Mouse (Mus musculus) heart, embryonic 11.5 days (tissue): Measurements from ENCODE around the gene Scn5a. TPM values are rescaled to one million over a fixed set of nuclear protein-coding genes. Genes with fewer than 3 reads are reported as not detected.

Experiments used
- ATAC-seq: fragments of 200-750 bp; cut with Nextera tagmentation; replicated peaks from 2 replicates; pipeline ENCODE4 v1.8.0; 2017; ENCODE audit warnings: moderate library complexity; ENCODE audit not compliant: insufficient number of reproducible peaks, low FRiP score, low TSS enrichment
- H3K27ac ChIP-seq: fragments of 300-500 bp; sonication (generic); 2 replicates; pipeline ENCODE4 v1.5.1; 2014; ENCODE audit warnings: mild to moderate bottlenecking, low read depth, low read length
- H3K27me3 ChIP-seq: fragments of 300-500 bp; sonication (generic); 2 replicates; pipeline ENCODE4 v1.6.1; 2014; ENCODE audit warnings: mild to moderate bottlenecking, low read length, mixed read lengths; ENCODE audit not compliant: control insufficient read depth, insufficient read depth
- H3K36me3 ChIP-seq: fragments of 300-500 bp; sonication (generic); 2 replicates; pipeline ENCODE4 v1.6.1; 2014; ENCODE audit warnings: mild to moderate bottlenecking, low read length, moderate library complexity, mixed read lengths; ENCODE audit not compliant: control insufficient read depth, insufficient read depth
- H3K4me1 ChIP-seq: fragments of 300-500 bp; sonication (generic); 2 replicates; pipeline ENCODE4 v1.6.1; 2014; ENCODE audit warnings: low read length; ENCODE audit not compliant: control insufficient read depth, insufficient read depth
- H3K4me2 ChIP-seq: fragments of 300-500 bp; sonication (generic); 2 replicates; pipeline ENCODE4 v1.6.1; 2014; ENCODE audit warnings: mild to moderate bottlenecking, moderate library complexity
- H3K4me3 ChIP-seq: fragments of 300-500 bp; sonication (generic); 2 replicates; pipeline ENCODE4 v1.5.1; 2014; ENCODE audit warnings: low read depth, low read length
- H3K9ac ChIP-seq: fragments of 300-500 bp; sonication (generic); 2 replicates; pipeline ENCODE4 v1.6.1; 2014; ENCODE audit warnings: mild to moderate bottlenecking, low read depth, low read length, moderate library complexity
- H3K9me3 ChIP-seq: fragments of 300-500 bp; sonication (generic); replicated peaks from 2 replicates; pipeline ENCODE4 v1.6.1; 2016; ENCODE audit warnings: low read length; ENCODE audit not compliant: control insufficient read depth
- WGBS: fragments of 180-500 bp; shearing (Covaris S2); extraction: QIAGEN DNeasy Blood & Tissue Kit; methylation state at CpG from one replicate; pipeline ENCODE4 v1.1.7; 2014; ENCODE audit not compliant: insufficient replicate concordance; 5-methylcytosine and 5-hydroxymethylcytosine counted together
- polyA plus RNA-seq: library from polyadenylated mRNA; unstranded; fragments of >200 nt; fragmentation: Nextera tagmentation; extraction: Ambion mirVana; gene quantifications from 2 replicates; pipeline ENCODE4 v1.2.1, GENCODE M21; 2014

Scn5a gene
- polyA plus RNA-seq, 1 experiment from 2014 or later, result 8.0 TPM

- WGBS, result 78% methylated on average over 8 of the region's 8 CpGs
- no peak overlapping the region for H3K27ac ChIP-seq
- no peaks in the 10 kb centered on the region for H3K9me3 ChIP-seq
- H3K4me3 ChIP-seq, result no peak overlapping the region
- no peak for ATAC-seq
- H3K36me3 ChIP-seq, result no peaks in the 10 kb centered on the region; the same call in 1 of the 2 replicates
- H3K4me2 ChIP-seq, result no peak overlapping the region
- H3K27me3 ChIP-seq, result peaks cover 15% of the 10 kb centered on the region
- H3K4me1 ChIP-seq, result peaks cover 19% of the 10 kb centered on the region
- H3K9ac ChIP-seq, result no peak overlapping the region
These were observed 65.0 kb downstream of the Scn5a start for GRCm38 (mm10) chr9:119513816-119514215.

DNA sequence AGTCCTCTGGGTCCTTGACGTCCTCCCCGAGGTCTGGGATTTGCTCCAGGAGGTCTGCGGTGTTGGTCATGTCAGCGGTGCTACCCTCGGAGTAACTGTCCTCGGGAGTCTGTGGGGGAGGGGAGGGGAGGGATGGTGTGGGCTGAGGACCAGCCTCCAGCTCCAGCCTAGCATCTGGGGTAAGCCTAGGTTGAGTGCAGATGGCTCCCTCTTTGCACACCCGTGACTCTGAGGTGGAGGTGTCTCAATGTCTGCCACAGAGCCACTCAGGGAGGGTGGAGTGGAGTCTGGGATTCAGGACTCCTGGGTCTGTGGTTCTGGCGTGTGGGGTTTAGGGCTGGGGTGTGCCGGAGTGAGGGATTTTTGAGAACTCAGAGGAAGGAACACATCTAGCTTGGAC, 65.8 kb downstream of the Scn5a start:
- Histone ChIP-seq H3K9me3 (no peaks in the 10 kb centered on the region), H3K36me3 (no peaks in the 10 kb centered on the region; the same call in 1 of the 2 replicates), H3K27me3 (peaks cover 10% of the 10 kb centered on the region), H3K4me1 (peaks cover 14% of the 10 kb centered on the region), H3K9ac (no peak overlapping the region), H3K27ac (no peak overlapping the region), H3K4me2 (no peak overlapping the region), H3K4me3 (no peak overlapping the region)
- 74% methylated on average over 9 of the region's 9 CpGs for WGBS
- ATAC-seq, result no peak

DNA sequence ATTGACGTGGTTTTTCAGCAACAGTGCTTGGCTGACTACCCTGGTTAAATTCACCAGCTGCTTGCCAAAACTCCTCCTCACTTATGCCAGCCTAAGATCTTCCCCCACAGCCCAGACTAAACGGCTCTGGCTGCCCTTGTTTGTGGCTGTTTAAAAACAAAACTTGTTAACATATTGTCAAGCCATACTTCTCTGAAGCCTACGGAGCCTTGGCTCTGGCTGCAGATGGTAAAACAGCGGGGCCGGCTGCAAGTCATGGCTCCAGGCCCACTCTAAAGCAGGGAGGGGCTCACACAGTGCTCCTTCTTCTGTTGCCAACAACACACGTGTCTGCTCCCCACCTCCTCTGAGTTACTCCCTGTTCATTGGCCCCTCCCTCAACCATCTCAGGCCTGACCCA, 67.9 kb downstream of the Scn5a start:
- H3K36me3 ChIP-seq, result peaks cover 2% of the 10 kb centered on the region; the same call in 1 of the 2 replicates
- H3K4me2 ChIP-seq, result no peak overlapping the region
- peaks cover 3% of the 10 kb centered on the region; the same call in 1 of the 2 replicates for H3K9me3 ChIP-seq
- no peak overlapping the region for H3K9ac ChIP-seq
- ATAC-seq, result no peak
- no peaks in the 10 kb centered on the region for H3K4me1 ChIP-seq
- no peaks in the 10 kb centered on the region for H3K27me3 ChIP-seq
- WGBS, result 61% methylated on average over 6 of the region's 6 CpGs
- H3K4me3 ChIP-seq, result no peak overlapping the region
- H3K27ac ChIP-seq, result no peak overlapping the region

GRCm38 (mm10) chr9:119504981-119505658, 73.7 kb downstream of the Scn5a start:
- ATAC-seq, result no peak
- Histone ChIP-seq H3K4me3 (no peak overlapping the region), H3K9me3 (peaks cover 3% of the 10 kb centered on the region; the same call in 1 of the 2 replicates), H3K4me1 (no peaks in the 10 kb centered on the region), H3K9ac (no peak overlapping the region), H3K4me2 (no peak overlapping the region), H3K27ac (no peak overlapping the region), H3K36me3 (peaks cover 2% of the 10 kb centered on the region; the same call in 1 of the 2 replicates), H3K27me3 (no peaks in the 10 kb centered on the region)
- WGBS, result 59% methylated on average over 11 of the region's 11 CpGs

- no peak for ATAC-seq
- H3K27ac ChIP-seq, result no peak overlapping the region
- 92% methylated on average over 9 of the region's 9 CpGs for WGBS
- H3K4me3 ChIP-seq, result no peak overlapping the region
- H3K4me1 ChIP-seq, result no peaks in the 10 kb centered on the region
- no peaks in the 10 kb centered on the region for H3K27me3 ChIP-seq
- H3K9ac ChIP-seq, result no peak overlapping the region
- peaks cover 3% of the 10 kb centered on the region; the same call in 1 of the 2 replicates for H3K9me3 ChIP-seq
- 0 out of 2 replicates have a peak, but pooled peaks cover 5% of the 10 kb centered on the region for H3K36me3 ChIP-seq
- H3K4me2 ChIP-seq, result no peak overlapping the region
These were observed 75.2 kb downstream of the Scn5a start for GRCm38 (mm10) chr9:119503613-119504012.

DNA sequence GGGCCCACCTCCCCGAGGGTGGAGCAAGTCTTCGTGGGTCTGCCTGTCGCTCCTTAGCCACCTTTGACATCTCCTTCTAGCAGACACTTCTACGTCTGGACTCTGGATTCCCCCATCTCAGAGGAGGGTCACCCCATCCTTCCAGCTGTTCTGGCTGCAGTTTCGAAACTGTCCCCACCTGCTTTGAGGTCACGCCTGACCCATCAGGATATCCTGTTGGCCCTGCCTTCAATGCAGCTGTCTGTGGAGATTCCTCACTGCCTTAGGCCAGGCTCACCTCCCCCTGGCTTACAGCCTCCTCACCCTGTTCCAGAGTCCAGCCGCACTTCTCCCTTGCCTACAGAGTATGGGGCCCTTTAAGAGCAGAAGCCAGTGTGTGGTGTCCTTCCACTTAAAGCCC, 79.9 kb downstream of the Scn5a start:
- no peaks in the 10 kb centered on the region for H3K27me3 ChIP-seq
- no peak overlapping the region for H3K4me2 ChIP-seq
- no peak overlapping the region for H3K27ac ChIP-seq
- H3K9ac ChIP-seq, result no peak overlapping the region
- no peaks in the 10 kb centered on the region for H3K4me1 ChIP-seq
- ATAC-seq, result no peak
- H3K9me3 ChIP-seq, result no peaks in the 10 kb centered on the region
- 82% methylated on average over 7 of the region's 7 CpGs for WGBS
- no peak overlapping the region for H3K4me3 ChIP-seq
- 0 out of 2 replicates have a peak, but pooled peaks cover 5% of the 10 kb centered on the region for H3K36me3 ChIP-seq

GRCm38 (mm10) chr9:119498247-119498607, 80.6 kb downstream of the Scn5a start:
- 0 out of 2 replicates have a peak, but pooled peaks cover 5% of the 10 kb centered on the region for H3K36me3 ChIP-seq
- WGBS, result 86% methylated on average over 9 of the region's 9 CpGs
- no peak for ATAC-seq
- no peak overlapping the region for H3K4me3 ChIP-seq
- no peak overlapping the region for H3K27ac ChIP-seq
- no peak overlapping the region for H3K9ac ChIP-seq
- no peaks in the 10 kb centered on the region for H3K9me3 ChIP-seq
- no peak overlapping the region for H3K4me2 ChIP-seq
- no peaks in the 10 kb centered on the region for H3K4me1 ChIP-seq
- H3K27me3 ChIP-seq, result no peaks in the 10 kb centered on the region

DNA sequence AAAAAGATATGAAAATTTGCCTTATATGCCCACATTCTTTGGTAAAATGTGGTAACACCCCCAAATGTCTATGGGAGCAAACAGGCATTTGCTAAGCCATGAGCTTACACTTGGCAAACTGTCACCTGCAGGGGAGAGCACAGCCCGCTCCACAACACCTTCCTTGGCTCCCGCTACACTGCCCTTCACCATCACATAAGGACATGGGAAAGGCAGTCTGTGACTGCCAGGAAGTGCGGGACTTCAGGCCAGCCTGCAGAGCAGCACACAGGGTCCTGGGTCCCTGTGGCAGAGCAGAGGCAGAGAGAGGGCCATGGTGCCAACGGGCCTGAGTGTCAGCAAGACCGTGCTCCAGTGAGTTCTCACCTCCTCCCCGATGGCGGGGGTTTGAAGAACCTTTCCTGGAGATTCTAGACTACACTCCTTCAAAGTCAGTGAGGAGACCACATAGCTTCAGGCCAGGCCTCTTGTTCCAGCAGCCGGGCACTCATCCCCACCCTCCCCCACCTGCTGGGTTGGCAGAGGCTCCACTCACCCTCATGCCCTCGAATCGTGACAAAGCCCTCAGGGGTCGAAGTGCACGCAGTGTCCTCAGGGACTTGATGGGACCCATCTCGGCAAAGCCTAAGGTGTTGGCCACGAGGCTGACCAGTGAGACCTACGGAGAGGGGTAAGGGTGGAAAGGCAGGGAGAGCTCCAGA, 81.1 kb downstream of the Scn5a start:
- no peaks in the 10 kb centered on the region for H3K9me3 ChIP-seq
- 0 out of 2 replicates have a peak, but pooled peaks cover 5% of the 10 kb centered on the region for H3K36me3 ChIP-seq
- H3K27me3 ChIP-seq, result no peaks in the 10 kb centered on the region
- no peak overlapping the region for H3K4me3 ChIP-seq
- no peak overlapping the region for H3K4me2 ChIP-seq
- H3K27ac ChIP-seq, result no peak overlapping the region
- H3K4me1 ChIP-seq, result no peaks in the 10 kb centered on the region
- WGBS, result 85% methylated on average over 15 of the region's 15 CpGs
- H3K9ac ChIP-seq, result no peak overlapping the region
- ATAC-seq, result no peak
